Mouse (Mus musculus) CH12F3 (cell line): ENCODE measurements at regions not wholly inside any gene's neighbourhood (a gene's known extent, or its start where the extent isn't known, plus 50 kb on each side); places are given as distances from the start of the nearest gene placed in this dataset.
"Not testable (repeated sequence)": the region's sequence is repeated elsewhere in the genome, so short reads cannot be mapped to it uniquely, and the experiment has no call there.

Experiments used
- in situ Hi-C: fragments of 300-500 bp; cut with MboI; formaldehyde crosslinking; loops from 2 replicates; pipeline ENCODE4 v1.14.3; 2020; ENCODE audit warnings: low sequenced_read_pairs

DNA sequence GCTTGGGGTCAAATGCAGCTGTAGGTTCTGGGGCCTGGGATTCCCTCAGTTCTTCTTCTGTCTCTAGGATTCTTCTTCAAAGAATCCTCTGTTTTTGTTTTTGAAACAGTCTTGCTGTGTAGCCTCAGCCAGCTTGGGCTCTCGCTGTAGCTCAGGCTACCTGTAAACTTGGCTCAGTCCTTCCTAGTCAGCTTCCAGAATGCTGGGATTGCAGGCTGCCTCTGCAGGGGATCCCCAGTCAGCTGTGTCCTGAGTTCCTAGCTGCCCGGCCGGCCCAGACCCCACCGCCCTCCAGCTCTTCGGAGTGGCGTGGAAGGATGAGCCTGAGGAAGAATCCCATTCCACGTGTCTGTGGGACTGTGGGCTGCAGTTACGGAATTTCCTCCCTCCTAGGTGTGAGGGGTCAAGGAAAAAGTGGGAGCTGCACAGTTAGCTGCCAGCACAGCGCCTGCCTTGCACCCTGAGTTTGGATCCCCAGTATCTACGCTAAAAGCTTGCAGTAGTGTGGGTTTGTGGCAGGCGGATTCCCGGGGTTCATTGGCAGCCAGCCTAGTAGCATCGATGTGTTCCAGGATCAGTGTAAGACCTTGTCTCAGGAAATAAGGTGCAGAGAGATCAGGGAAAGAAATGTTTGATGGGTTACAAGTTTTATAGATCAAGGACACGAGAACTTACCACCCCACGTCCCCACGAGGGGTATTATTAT is 204.0 kb downstream of the Matn1 start:
- in situ Hi-C loops: no loop called here

- in situ Hi-C loops: no loop called here
These were observed 205.3 kb downstream of the Matn1 start for GRCm38 (mm10) chr4:131149466-131149865.

- in situ Hi-C loops: no loop called here
These were observed 215.5 kb downstream of the Matn1 start for GRCm38 (mm10) chr4:131159712-131160111.

GRCm38 (mm10) chr4:131160135-131160534 is 215.9 kb downstream of the Matn1 start:
- in situ Hi-C loops: no loop called here

DNA sequence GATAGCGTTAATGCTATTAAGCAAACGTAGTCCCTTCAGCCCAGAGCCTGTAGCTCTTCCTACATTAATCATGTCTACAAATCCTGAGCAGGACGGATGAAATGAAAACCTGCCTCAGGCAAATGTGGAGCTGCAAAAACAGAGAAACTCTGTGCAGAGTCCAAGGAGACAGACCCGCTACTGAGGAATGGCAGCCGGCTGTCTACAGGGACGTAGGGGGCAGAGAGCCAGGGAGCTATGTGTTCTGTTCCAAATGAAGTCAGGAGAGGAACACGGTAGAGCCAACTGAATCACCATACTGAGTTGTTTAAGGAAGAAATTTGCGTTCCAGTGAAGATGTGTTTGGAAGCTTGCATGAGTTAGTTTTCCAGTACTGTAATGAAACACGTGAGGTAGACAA is 217.3 kb downstream of the Matn1 start:
- in situ Hi-C loops: no loop called here

DNA sequence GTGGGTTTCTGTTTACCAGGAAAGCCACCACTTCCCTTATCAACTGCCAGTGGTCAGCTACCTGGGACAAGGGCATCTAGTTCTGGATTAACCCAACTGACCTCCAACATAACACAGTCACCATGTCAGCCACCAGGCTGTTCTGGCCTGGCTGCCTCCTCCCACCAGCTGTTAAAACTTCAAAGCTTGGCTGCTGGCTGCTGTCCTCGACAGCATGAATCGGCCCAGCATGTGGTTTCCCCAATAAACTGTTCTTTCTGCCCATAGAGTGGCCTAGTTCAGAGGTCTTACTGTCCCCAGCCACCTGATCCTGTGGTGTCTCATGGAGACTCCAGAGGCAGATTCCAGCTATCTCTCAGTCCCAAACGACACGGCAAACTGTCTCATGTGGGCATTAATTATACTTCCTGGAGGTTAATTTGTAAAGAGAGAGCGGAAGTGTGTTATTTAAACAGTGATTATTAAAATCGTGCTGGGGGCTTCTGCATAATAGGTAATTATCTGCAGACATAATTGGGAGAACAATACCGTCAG is 219.7 kb downstream of the Matn1 start:
- in situ Hi-C loops: no loop called here

DNA sequence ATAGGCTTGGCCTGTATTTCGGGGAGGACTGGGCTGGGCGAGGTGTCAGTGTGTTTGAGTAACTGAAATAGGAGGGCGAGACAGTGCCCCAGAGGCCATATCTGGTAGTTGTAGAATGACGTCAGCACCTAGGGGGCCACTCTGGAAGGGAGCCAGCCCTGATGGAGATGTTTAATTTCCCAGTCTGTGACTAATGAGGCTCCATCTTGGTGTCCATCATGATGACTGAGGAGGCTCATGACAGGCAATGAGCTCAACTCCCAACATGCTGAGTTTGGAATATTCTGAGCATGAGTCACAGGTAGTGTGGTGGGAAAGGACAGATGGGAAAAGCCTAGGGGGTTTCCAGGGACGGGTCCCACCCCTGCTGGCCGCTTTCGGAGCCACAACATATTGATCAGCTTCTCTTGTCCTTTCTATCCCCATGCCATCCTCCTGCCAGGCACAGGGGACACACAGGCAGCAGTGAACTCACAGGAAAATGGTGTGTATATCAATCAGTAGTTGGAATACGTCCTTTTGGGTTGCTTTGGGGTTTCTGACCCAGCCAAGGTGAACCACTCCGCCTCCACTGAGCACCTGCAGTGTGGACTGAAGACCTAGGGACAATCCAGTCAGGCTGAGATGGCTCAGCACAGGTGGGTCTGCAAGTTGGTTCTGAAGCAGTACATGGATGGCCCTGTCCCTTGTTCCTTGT is 222.5 kb downstream of the Matn1 start:
- in situ Hi-C loops: no loop called here

DNA sequence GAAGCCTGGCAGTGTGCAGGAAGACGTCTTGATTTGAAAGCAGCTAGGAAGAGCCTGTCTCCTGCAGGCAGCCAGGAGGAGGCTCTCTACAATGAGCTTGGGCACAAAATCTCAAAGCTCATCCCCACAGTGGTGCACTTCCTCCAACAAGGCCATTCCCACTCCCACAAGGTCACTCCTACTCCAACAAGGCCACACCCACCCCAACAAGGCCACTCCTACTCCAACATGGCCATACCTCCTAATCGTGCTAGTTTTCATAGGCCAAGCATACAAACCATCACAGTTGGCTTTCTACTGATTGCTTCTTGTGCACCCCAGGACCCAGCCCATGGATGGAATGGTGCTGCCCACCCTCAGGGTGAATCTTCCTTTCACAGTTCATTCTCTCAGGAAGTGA is 223.7 kb downstream of the Matn1 start:
- in situ Hi-C loops: no loop called here

GRCm38 (mm10) chr4:131173783-131174460 is 229.7 kb downstream of the Matn1 start:
- in situ Hi-C loops: no loop called here

DNA sequence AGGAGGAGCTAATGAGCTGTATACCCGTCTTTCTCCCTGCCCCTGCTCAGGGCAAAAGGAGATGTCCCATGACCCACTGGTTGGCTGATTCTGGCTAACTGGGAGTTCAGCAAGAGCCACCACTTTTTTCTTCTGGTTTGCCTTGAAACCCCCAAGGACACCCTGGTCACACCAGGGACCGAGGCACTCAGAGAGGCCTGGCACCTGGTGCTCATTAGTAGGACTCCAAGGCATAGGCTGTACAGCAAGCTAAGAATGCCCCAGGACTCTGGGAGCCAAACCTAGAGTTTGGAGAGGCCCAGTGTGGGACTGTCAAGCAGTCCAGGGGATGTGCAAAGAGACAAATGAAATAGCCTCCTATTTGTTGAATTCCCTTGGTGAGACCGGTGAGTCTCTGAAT is 232.5 kb downstream of the Matn1 start:
- in situ Hi-C loops: no loop called here

DNA sequence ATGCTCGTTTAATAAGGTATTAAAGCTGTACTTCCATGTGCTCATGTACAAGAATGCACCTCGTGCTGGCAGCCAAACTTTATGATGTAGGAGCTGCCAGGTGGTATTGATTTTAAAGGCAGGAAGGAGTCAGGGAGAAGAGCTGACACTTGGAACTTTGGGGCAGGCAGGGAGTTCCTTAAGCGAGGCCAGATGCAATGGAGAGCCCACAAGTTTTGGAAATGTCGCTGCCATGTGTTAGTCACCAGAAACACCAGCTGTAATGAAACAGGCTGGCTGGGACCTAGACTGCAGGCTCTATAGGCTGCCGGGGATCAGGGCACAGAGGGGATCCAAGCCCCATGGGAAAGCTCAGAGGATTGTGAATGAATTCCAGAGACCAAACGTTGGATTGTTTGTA is 233.7 kb downstream of the Matn1 start:
- in situ Hi-C loops: no loop called here

DNA sequence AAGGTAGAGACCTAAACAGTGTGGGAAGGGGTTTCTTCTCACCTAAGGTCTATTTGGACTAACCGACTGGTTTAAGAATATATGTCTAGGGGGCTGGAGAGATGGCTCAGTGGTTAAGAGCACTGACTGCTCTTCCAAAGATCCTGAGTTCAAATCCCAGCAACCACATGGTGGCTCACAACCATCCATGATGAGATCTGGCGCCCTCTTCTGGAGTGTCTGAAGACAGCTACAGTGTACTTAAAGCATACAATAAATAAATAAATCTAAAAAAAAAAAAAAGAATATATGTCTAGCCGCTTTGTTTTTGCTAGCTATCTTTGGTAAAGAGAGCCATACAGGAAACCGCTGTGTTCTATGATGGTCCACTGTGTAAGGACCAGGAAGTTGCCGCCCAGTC is 234.5 kb downstream of the Matn1 start:
- in situ Hi-C loops: not testable (repeated sequence)

DNA sequence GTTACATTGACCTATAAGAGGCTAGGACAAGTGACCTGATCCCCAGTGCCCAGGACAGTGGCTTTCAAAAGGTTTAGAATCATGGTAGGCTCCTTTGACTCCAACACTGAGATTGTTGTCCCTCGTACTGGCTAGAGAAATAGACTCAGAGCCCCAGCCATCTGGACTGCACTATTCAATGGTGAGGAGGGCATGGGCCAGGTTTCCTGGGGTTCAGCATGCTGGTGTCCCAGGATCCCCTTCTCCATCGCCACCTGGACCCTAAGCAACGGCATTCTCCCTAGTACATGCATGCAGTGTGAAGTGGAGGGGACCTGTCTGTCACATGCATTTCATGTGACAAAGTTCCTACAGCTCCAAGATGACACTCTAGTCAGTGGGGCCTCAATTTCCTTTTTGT is 243.9 kb downstream of the Matn1 start:
- in situ Hi-C loops: no loop called here

GRCm38 (mm10) chr4:131191106-131191880 is 247.1 kb downstream of the Matn1 start:
- in situ Hi-C loops: no loop called here

DNA sequence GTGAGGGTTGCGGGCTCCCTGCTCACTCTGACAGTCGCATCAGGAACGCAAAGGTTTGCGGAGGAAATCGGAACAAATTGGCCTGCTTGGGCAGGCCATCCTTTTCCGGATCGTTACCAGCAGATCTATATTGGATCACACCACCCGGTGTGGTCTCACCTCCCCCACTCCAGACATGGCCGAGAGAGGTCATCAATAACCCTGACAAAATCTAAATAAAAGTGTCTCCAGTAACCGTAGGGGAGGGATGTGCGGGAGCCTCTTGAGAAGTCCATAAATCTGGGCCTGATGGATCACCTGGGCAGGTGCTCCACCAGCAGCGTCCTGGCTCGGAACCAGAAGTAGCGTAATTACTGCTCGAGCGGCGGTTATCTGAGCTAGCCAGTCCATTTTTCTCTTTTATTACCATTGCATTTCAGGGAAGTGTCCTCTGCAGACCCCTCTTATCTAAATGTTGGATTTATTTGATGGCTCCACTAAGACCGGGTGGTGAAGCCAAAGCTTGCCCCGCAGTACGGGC is 249.8 kb downstream of the Matn1 start:
- in situ Hi-C loops: no loop called here

DNA sequence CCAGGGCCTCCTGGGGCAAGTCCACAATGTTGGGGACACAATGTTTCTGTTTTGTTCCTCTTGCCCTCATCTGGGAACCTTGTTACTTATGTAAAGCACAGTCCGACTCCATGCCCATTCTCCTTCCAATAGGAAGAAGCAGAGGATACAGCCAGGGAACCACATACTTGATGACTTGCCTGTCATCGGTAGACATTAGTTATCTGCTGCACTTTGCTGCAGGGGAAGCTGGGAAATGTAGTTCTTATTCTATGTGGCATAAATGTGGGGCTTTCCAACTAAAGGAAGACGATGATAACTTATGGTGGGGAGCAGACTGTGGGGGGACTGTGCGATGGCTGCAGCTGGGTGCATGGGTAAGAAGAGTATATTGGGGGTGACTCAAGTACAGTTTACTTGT is 252.0 kb downstream of the Matn1 start:
- in situ Hi-C loops: no loop called here

DNA sequence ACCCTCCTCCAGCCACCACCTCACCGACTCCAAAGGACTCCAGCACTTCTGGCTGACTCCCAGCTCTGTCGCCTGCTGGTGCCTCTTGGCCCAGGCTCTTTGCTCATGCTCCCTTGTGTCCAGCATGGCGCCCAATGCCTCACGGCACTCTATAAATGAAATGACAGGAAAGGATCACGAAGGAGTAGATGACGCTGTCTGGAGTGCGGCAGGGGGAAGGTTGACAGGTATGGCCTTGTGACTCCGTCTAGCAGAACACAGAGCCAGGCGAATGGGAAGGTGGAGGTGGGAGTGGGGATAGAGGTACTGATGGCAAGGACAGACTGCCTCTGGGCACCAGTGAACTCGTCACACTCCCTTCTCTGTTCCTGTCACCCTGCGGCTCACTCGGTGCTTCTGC is 259.5 kb downstream of the Matn1 start:
- in situ Hi-C loops: no loop called here

DNA sequence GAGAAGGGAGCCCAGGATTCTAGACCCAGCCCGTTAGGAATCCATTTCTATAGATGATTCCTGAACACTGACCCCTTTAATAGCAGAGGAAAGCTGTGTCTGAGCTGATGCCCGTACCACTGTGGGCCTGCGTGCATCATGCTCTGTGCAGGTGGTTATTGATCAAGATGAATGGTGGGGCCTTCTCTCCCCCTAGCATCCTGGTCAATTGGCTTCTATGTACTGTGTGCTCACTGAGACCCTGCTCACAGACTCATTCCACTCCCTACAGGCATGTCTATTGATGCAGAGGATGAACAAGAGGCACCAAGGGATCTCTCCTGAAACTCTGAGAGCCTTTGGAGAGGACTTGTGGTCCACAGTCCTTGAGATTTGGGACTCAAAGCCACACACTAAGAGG is 260.5 kb downstream of the Matn1 start:
- in situ Hi-C loops: no loop called here

GRCm38 (mm10) chr4:131205127-131205526 is 260.9 kb downstream of the Matn1 start:
- in situ Hi-C loops: no loop called here

- in situ Hi-C loops: no loop called here
These were observed 261.5 kb downstream of the Matn1 start for GRCm38 (mm10) chr4:131205685-131206084.
